Mouse (Mus musculus) cerebellum, adult 2 months (tissue): ENCODE data around the gene Gm5294.

ENCODE experiments used
- CTCF ChIP-seq: fragments of 200-500 bp; IDR thresholded peaks from 2 replicates; pipeline ENCODE4 v1.5.1; 2011; ENCODE audit warnings: low read depth, mild to moderate bottlenecking, control low read depth, low read length, moderate library complexity, borderline replicate concordance; ENCODE audit not compliant: insufficient read depth
- POLR2A ChIP-seq: fragments of 200-500 bp; IDR thresholded peaks from 2 replicates; pipeline ENCODE4 v1.6.1; 2011; ENCODE audit warnings: low read length, control low read depth, borderline replicate concordance; ENCODE audit not compliant: insufficient read depth

- TF ChIP-seq CTCF (no peak), POLR2A (no peak)
Measured at GRCm38 (mm10) chr5:138776346-138776745, 43.5 kb upstream of the Gm5294 start.
